Mouse (Mus musculus): ENCODE data around the gene Cdca4.

- TF ChIP-seq TAL1 (IDR thresholded peaks at IDR 0.05; ENCODE audit: low read length) (no peak), GATA1 (IDR thresholded peaks at IDR 0.05; ENCODE audit: low read length) (no peak)
These were observed 3.3 kb downstream of the Cdca4 start for GRCm38 (mm10) chr12:112825901-112826300.
